Mouse (Mus musculus): Measurements from ENCODE around the gene Hist1h3c.

Hist1h3c gene

DNA sequence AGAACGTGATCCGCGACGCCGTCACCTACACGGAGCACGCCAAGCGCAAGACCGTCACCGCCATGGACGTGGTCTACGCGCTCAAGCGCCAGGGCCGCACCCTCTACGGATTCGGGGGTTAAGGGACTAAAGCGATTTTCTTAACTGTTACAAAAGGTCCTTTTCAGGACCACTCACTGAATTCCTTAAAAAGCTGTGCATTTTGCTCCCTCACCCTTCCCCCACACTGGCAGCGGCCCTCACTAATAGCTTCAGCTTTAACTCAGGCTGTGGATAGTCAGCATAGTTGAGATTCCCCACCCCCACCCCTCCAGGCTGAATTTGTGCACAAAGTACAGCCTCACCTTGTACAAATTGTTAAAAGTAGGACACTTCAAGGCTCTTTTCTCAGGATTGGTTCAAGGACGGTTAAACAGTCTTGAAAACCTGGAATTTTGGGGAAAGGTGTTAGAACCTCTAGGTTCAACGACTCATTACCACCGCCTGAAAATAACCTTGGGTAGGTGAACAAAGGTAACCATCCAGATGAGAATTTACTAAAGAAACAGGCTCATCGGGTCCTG is 11.9 kb upstream of the Hist1h3c start:
- no peak for DNase-seq

DNA sequence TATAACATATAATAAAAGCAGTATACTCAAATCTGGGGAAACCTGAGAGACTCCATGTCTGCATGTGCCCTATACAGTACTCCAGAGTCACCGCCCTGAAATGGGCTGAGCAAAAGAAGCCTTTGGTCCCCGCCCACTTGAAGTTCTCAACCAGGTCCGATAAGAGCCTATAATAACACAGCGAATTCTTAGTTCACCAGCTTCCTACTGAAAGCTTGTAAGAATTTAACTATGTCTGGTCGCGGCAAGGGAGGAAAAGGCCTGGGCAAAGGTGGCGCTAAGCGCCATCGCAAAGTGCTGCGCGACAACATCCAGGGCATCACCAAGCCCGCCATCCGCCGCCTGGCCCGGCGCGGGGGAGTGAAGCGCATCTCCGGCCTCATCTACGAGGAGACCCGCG is 11.4 kb upstream of the Hist1h3c start, which contains the start of gene Hist1h4b:
Gene Hist1h4b (plus strand): TSS at position 224 of the 400 bp plus-strand sequence.
- DNase-seq = peak; percentile 76 to 87

DNA sequence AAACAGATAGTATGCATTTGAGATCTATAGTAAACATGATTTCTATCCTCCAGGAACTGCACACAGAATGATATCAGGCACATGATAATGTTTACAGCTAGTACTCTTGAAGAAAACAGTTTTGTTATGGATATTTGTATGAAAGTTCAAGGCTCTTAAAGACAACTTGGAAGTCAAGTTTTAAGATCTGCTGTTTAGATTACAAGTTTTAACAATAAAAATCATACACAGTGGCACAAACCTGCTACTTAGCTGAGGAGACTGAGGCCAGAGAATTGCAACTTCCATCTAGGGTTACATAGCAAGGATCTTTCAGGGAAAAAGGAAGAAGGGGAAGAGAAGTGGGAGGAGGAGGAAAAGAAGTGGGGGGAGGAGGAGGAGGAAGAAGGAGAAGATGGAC is 9.6 kb upstream of the Hist1h3c start:
- DNase-seq = no peak

DNA sequence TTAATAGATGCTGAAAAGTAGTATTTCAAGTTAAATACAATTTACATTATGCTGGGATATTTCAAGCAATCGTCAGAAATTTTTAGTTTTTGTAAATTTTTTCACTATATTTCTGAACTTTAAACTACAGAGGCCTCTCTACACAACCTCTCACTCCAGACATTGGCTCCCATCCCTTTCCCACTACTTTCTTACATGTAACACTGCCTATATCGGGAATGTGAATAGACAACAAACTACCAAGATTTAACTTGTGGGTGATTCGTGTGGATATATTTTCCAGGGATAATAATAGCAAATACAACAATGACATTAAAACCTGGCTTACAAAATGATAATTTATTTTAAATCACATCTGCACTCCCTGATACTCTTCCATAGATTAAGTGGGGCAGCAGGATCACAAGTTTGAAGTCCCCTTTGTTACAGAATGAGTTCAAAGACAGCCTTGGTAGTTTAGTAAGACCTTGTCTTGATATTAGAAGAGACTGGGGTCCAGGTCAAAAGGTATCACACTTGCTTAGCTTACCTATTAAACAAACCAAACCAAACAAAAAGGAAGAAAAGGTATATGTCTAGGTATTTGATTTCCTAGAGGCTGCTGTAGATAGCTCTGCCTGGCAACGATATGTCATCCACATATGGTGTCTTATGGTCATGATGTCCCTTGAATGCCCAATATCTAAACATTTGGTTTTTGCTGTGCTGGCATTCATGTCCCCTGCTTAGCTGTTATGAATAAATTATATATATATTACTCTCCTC is 8.1 kb upstream of the Hist1h3c start:
- no peak for DNase-seq

DNA sequence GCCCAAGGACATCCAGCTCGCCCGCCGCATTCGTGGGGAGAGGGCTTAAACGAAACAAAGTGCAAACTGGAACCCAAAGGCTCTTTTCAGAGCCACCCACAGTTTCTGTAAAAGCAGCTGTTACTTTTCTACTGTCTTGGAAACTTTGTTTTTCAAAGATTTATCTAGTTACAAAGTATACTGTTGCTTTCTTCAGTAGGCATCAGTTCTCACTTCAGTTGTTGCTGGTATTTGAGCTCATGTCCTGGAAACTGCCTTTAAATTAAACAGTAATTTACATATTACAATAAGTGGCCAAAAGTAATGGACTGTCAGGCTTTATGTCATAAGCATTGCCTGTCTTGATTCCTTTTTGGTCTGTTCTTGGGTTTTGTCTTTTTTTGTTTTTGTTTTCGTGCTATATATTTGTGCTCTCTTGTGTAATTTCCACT is 7.4 kb upstream of the Hist1h3c start:
- DNase-seq = no peak

DNA sequence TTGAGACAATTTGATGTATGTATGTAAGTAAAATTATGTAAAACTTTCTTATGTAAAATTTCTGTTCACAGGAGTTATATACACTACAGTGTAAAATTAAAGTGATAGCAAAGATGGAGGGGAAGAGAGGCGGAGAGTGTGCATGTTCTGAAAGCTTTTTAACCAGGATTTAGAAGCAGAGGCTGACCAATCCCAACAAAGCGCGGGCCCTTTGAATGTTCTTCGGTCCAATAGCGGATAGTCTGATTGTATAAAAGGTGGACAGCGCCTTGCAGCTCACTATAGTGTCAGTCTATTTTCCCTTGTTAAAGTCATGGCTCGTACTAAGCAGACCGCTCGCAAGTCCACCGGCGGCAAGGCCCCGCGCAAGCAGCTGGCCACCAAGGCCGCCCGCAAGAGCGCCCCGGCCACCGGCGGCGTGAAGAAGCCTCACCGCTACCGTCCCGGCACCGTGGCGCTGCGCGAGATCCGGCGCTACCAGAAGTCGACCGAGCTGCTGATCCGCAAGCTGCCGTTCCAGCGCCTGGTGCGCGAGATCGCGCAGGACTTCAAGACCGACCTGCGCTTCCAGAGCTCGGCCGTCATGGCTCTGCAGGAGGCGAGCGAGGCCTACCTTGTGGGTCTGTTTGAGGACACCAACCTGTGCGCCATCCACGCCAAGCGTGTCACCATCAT is 6.8 kb upstream of the Hist1h3c start, which contains the start of gene Hist1h3b:
Gene Hist1h3b (plus strand): TSS at position 201 of the 675 bp plus-strand sequence.
- peak; percentile 62 to 84 for DNase-seq

DNA sequence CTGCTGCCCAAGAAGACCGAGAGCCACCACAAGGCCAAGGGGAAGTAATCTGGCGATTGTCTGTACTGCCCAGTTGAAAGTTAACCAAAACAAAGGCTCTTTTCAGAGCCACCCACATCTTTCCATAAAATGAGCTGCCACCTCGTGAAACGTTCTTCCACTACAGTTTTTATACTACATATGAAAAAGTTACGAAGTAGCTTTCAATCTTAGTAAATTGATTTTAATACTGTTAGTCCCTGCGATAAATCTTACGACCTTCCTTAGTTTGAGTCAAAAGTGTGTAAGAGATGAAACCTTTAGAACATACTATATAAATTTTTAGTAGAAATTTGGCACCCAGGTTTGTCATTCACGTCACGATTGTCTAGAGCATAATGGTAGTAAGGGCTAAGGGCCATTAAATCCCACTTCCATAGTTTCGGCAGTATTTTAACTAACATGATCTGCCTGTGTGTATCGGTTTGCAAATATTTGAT is 6.1 kb upstream of the Hist1h3c start:
- no peak for DNase-seq

DNA sequence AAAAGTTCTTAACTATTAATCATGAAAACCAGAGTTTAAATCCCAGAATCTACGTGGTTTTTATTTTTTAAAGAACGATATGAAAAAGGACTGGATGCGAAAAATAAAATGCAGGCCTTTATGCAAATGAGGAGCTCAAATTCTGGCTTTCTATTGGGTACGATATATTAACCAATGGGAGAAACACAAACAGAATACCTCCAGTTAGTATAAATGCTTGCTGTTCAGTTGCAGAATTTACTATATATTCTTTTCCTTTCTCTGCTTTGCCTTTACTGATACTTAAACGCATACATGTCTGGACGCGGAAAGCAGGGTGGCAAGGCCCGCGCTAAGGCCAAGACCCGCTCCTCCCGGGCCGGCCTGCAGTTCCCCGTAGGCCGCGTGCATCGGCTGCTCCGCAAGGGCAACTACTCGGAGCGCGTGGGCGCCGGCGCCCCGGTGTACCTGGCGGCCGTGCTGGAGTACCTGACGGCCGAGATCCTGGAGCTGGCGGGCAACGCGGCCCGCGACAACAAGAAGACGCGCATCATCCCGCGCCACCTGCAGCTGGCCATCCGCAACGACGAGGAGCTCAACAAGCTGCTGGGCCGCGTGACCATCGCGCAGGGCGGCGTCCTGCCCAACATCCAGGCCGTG is 5.6 kb upstream of the Hist1h3c start, which contains the start of gene Hist1h2ab:
Gene Hist1h2ab (plus strand): TSS at position 288 of the 639 bp plus-strand sequence.
- peak; percentile 42 to 51 for DNase-seq

DNA sequence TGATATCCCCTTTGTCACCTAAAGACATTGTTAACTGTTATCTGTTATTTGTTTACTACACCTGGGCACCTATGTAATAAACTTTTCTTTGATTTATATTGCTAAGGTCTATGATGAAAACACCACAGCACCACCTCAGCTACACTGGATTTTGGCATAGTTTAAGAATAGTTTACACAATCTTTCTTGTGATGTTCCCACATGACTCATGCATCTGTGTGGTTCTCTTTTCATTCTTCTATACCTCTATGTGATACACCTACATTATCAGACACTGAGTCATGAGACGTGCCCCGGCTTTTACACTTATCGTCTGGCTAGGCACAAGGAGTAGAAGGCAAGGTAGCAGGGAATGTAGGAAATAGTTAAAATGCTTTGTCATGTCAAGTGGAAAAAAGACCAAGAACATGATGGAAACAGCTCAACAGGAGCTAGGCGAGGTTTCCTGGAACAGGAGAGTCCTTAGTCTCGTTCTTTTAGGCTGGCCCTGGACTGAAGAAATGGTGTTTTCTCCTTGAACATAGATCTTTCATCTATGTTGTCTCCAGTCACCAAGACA is 4.2 kb upstream of the Hist1h3c start:
- DNase-seq = no peak

DNA sequence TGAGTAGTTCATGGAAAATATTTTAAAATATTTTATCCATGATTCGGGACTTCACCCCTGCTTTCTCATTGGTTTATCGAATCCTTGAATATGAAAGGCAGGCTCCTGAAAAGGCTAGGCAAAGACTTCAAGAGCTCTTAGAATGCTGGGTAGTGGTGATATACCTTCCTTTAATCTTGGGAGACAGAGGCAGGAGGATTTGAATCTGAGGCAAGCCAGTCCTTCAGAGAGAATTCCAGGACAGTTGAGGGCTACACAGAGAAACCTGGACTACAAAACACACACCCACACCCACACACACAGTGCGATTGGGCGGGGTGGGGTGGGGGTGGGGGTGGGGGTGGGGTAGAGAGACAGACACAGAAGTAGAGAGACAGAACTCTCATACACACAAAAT is 2.5 kb upstream of the Hist1h3c start:
- DNase-seq = no peak

DNA sequence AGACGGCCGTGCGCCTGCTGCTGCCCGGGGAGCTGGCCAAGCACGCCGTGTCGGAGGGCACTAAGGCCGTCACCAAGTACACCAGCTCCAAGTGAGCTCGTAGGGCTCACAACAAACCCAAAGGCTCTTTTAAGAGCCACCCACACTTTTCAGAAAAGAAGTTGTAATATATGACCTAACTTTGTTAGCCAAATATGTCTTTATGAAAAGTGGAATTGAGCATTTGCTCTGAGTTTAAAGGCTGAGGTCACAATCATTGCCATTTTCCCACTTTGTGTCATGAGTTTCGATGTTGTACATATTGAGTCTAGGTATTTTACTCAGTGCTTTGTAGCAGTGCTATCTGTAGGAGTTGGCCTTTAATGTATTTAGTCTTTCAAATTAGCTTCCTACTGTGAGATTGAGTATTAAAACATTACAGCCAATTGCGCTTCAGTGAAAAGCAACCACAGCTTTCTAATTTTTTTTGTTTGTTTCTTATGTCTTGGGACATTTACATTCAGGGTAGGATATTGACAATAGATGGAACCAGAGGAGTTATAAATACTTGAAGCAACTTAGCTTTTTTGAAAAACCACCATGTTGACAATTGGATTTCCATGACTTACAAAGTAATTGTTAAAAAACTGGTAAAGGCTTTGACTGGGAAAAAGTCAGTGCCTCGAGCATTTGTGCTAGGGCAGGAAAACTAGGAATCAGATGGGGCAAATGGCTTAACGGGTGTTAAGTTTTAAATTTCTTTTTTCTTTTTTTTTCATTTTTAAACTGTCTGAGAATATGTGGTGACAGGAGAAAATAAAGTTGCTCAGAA is 1.9 kb upstream of the Hist1h3c start:
- DNase-seq = no peak

DNA sequence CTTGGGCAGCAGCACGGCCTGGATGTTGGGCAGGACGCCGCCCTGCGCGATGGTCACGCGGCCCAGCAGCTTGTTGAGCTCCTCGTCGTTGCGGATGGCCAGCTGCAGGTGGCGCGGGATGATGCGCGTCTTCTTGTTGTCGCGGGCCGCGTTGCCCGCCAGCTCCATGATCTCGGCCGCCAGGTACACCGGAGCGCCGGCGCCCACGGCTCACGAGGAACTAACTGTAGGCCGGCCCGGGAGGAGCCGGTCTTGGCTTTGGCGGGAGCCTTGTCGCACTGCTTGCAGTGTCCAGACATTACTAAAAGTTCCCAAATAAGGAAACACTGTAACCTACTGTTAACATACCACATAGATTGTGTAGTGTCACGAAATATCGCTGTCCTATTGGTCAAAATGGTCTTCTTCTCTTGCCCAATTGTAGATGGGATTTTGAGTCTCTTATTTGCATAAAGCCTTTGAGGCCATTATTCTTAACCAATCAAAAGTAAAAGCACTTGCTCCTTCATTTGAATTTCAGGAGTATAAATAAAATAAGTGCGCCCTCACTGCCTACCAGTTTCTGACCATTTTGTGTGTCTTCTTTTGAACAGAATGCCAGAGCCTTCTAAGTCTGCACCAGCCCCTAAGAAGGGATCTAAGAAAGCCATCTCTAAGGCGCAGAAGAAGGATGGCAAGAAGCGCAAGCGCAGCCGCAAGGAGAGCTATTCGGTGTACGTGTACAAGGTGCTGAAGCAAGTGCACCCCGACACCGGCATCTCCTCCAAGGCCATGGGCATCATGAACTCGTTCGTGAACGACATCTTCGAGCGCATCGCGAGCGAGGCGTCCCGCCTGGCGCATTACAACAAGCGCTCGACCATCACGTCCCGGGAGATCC is 1.0 kb upstream of the Hist1h3c start, which contains the start of gene Hist1h2bb:
Gene Hist1h2bb (plus strand): TSS at position 534 of the 880 bp plus-strand sequence.
- DNase-seq = peak; percentile 62 to 66

DNA sequence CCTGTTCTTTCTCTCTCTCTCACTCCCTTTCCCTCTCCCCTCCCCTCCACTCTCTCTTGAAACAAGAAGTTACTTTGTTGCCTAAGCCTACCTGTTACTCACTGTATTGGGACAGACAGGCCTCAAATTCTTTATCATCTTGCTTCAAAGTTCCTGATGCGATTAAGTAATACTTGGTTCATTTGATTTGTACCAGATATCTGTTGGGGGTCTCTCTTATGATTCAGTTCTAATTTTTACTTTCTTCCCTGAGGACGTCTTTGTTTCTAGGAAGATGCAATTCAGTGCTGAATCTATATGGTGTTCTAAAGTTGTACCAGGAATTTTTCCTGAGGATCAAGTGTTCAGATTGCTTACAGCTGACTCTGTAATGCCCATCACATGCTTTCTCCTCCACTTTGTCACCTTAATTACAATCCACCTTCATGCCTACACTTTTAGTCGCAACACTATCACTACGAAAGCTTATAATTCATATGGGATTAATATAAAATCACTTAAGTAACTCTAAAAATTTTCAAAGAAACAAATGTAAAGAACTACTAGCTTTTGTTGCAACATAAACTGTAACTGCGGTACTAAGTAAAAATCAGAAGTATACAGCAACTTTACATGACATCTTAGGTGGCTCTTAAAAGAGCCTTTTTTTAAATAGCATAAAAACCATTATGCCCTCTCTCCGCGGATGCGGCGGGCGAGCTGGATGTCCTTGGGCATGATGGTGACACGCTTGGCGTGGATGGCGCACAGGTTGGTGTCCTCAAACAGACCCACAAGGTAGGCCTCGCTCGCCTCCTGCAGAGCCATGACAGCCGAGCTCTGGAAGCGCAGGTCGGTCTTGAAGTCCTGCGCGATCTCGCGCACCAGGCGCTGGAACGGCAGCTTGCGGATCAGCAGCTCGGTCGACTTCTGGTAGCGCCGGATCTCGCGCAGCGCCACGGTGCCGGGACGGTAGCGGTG is 701 bp downstream of the Hist1h3c start:
- DNase-seq = no peak

DNA sequence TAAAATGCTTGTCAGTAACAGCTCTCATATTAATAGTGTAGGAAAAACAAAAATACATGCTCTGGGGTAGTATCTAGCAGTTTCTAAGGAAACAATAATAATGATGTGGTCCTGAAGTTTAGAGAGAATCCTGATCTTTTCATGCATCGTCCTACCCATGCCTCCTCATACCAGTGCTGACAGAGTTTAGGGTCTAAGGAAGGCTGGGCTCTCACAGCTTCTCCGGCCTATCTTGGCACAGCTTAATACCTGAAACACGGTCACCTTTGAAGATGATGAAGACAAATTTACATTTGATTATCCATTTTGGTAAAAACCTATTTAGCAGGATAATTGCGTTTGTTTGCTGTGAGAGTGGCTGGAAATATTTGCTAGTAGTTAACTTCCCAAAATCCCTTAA is 1.4 kb downstream of the Hist1h3c start:
- no peak for DNase-seq

DNA sequence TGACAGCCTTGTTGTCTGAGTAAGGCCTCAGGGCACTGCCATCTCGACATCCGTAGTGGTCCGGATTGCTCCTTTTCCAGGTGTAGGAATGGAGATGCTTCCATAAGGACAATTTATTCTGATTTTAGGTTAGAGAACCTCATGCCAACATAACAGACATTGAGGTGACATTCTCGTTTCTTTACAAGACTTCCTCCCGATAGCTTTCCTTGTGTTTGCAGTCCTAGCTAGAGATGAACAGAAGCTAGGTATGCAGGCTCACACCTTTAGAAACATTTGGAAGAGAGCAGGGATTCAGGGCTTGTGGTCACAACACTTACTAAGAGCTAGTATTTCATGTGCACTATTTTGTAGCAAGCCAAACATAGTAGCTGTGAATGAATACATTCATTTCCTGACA is 2.2 kb downstream of the Hist1h3c start:
- no peak for DNase-seq

DNA sequence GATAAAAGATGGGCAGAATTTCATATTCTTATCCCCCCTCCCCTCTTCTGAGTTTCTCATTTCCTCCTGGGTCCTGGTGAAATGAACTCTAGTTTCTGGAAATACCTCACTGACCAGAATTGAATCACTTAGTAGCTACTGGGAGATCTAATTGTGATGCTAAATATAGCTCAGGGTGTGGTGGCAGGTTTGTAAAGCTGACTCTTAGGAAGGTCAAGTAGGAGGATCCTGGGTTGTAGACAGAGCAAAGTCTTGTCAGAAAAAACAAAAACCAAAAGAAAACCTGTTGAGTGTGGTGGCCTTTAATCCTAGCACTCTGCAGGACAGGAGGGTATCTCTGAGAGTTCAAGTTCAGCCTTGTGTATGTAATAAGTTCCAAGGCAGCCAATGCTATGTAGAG is 3.4 kb downstream of the Hist1h3c start:
- DNase-seq = no peak

DNA sequence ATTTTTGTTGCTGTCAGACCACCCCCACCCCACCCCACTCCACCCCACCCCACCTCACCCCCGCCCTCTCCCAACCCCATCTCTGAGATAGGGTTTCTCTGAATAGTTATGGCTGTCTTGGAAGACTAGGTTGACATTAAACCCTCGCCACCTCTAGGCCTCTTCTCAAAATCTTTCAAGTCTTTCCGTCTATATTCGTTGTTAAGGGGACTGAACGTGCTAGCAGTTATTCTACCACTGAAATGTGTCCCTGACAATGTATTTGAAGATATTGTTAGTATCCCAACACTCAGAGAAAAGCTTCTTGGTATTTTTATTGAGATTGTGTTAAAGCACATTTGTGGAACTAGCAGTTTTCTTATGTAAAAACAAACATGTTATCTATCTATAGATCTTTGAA is 4.5 kb downstream of the Hist1h3c start:
- DNase-seq = no peak

DNA sequence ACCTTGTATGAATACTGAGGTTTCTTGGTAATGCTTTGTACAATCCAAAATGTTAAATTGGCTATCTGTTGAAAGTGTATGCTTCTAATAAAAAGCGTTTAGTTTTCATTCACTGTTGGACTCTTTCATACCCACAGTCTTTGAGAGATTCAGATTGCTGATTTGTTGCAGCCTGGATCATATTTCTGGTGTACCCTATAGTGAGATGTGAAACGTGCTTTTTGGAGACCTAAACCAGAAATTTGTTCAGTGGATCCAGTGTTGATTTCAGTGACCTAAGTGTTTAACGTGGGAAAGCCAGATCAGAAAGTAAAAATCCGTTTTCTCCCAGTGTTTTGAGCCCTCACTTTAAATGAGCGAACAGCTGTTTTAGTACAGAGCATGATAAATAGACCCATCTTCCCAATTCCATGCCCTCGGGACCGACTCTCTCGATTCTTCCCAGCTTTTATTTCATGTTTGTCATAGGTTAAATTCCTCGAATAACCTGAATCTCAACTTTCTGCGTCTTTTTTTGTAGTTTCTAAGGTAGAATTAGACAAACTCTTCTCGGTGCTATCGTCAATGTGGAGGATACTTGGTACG is 5.1 kb downstream of the Hist1h3c start:
- DNase-seq = no peak

DNA sequence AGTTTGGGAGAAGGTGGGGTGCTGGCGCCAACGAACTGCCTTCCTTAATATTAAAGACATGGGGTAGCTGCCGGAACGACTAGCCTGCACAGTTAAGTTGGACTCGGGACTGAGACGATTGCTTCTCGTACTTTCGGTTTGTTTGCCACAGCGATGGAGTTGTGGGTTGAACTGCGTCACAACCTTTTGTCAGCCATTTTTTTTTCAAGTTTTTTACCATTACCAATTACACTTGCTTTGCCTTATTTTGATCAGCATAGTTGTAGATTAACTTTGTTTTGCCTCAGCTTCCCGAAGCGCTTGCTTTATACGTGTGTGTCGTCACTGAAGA is 5.5 kb downstream of the Hist1h3c start:
- DNase-seq = no peak
